Mouse (Mus musculus) spleen, adult 2 months (tissue): Measurements from ENCODE around the gene Rab14.

Experiments used
- CTCF ChIP-seq: fragments of 200-500 bp; IDR thresholded peaks from 2 replicates; pipeline ENCODE4 v1.5.1; 2011; ENCODE audit warnings: mild to moderate bottlenecking, inconsistent platforms; ENCODE audit not compliant: insufficient read depth, insufficient read length, insufficient replicate concordance; ENCODE audit errors: extremely low read depth
- POLR2A ChIP-seq: fragments of 200-500 bp; IDR thresholded peaks from 2 replicates; pipeline ENCODE4 v1.6.1; 2011; ENCODE audit warnings: low read depth, low read length, inconsistent platforms

DNA sequence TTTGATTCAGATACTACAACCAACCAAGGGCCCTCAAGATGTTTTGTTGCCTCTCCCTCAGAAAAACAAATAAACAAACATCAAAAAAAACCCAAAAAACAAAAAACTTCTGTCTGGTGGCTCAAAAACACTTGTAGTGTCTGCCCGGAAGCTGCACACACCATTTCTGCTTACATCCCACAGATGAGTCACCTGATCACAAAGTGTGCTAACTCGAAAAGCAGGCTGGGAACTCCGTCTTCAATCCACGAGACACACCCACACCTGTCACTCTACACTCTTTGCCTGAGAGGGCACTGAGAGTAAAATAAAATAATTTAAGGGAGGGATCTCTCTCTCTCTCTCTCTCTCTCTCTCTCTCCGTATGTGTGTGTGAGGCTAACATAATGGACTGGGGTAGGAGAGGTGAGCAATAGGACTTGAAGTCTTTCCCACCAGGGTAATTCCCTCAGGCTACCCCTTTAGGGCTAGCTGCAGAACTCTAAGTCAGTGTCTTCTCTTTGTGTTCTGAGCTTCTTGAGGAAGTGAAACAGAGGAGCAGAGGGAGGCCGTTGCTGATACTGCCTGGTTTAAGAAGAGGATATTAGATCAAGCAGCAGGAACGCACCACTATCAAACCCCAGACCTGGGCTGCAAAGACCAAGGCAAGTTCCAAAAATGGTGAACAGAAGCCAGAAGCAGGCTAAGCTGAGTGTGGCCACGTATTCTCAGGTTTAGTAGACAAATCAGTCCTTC, 8.2 kb upstream of the Rab14 start:
- TF ChIP-seq CTCF = no peak
- TF ChIP-seq POLR2A = no peak
